Mouse (Mus musculus): Measurements from ENCODE around the gene Pet117.
"Not testable (repeated sequence)": the region's sequence is repeated elsewhere in the genome, so short reads cannot be mapped to it uniquely, and the experiment has no call there.

The Pet117 gene

DNA sequence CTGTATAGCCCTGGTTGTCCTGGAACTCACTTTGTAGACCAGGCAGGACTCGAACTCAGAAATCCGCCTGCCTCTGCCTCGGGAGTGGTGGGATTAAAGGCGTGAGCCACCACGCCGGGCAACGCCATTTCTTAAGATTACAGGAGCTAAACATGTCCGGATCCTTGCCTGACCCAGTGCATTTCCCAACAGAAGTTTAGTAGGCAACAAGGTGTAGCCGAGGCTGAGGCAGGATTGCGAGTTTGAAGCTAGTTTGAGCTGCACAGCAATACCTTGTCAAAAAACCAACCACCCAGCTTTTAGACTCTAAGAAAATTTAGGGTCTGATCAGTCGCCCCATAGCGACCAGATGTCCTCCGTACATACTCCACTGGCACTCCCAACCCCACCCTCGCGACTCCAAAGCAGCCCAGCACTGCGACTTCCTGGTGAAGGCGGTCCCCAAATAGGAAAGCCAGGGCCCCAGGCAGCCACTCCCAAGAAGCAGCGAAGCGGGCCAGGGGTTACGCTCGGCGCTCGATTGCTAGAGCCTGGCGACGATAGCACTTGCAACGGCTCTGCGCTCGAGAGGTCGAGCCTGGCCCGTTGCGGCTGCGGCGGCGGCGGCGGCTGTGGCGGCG lies at the start of gene Pet117, which contains the start of gene Kat14:
Pet117 (plus strand) TSS at position 597 of the 620 bp plus-strand sequence.
Kat14 (plus strand) TSS at position 584 of the 620 bp plus-strand sequence.
- DNase-seq (ENCODE audit: low spot score) = peak; percentile 98

- no peak for DNase-seq (ENCODE audit: low spot score)
Observed at GRCm38 (mm10) chr2:144324218-144324617, 44.6 kb upstream of the Pet117 start.

DNA sequence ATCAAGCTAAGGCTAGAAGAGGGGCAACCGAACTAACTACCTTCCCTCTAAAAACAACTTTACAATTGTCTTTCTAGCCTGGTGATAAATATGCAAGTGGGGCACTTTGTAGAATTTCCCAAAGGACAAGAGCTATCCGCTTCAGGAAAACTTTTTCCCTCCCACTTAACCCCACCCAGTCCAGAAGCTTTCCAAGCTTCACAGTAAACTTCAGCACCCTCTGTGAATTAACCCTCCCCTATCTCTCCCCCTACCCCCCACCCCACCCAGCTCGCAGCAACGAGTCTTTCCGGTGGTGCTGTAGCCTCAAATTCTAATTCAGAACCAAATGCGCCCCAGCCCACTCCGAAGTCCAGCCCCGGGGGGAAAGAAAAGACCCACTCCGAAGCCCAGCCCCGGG lies 39.3 kb upstream of the Pet117 start:
- no peak for DNase-seq (ENCODE audit: low spot score)

GRCm38 (mm10) chr2:144329937-144330336 lies 38.9 kb upstream of the Pet117 start:
- peak; percentile 13 for DNase-seq (ENCODE audit: low spot score)

DNA sequence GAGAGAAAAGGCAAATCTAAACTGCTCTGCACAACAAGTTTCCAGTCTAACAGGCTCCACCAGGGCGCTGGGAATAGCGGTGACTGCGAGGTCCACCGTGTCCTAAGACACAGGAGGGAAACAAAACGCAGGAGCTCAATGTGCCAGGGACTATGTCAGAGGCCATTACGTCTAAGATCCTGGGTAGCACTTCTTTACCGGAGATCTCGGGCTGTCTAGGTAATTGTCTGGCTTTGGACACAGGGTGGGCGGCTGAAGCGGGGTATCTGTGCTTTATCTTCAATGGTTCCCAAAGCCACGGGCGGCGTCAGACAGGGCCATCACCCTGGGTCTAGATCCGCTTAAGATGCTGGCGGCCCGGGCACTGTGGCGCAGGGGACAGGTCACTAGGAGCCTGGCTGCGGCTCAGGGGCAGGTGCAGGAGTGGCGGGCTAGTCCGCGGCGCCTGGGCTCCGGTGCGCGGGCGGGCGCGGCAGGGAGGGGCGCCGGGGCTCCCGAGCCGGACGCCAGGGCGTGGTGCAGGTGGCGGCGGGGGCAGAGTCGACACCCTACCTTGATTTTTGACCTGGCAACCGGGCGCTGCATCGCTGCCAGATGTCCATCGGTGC lies 38.3 kb upstream of the Pet117 start:
- peak; percentile 36 for DNase-seq (ENCODE audit: low spot score)

DNA sequence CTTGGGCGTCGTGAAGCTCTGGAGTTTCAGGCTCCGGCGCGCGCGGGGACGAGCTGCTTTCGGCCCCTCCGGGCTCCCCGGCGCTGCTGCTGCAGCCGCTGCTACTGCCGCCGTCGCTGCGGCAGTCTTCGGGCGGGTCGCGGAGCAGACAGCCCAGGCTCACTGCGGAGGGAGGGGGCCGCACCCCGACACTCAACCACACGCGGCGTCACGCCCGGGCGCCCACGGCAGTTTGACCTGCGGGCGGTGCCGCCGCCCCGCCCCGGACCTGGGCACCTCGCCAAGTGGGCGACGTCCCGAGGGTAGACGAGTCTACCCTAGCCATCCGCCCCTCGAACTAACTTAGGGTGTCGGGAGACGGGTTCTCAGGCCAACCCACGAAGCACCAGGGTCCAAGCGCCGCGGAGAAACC lies 37.8 kb upstream of the Pet117 start:
- DNase-seq (ENCODE audit: low spot score) = peak; percentile 37

- DNase-seq (ENCODE audit: low spot score) = peak; percentile 55
Observed at GRCm38 (mm10) chr2:144331401-144332302, 37.1 kb upstream of the Pet117 start, which contains the start of gene Ovol2. TSS of gene Ovol2 (minus strand) at chr2:144332146.

- DNase-seq (ENCODE audit: low spot score) = peak; percentile 10
Observed at GRCm38 (mm10) chr2:144332486-144332885, 36.3 kb upstream of the Pet117 start.

DNA sequence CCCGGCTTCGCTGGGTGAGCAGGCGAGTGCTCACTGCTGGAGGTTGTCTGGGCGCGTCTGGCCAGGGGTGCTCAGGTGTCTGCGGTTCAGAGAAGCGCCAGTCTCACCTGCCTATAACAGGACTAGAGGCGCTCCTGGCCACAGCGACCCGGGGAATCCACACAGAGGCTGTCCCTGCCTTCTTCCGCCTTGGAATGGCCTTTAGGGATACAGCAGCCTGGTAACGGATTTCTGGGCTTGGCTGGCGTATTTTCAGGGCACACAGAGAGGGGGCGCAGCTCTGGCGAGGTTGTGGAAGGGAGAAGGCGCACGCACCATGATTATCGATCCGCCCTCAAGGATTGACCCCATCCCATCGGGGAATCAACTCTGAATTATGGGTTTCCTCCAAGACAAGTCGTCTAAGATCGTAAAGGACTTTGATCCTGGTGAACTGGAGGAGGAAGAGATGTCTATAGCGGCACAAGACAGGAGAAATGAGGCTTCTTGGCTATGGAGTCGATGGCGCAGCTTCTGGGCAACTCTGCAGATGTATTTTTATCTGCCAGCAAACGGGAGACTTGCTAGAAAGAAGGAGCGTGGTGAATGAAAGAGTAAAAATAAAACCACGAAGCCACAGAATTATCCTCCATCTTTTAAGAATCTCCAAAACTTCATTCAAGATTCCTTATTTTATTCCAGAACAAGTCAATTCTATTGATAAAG lies 35.5 kb upstream of the Pet117 start:
- DNase-seq (ENCODE audit: low spot score) = peak; percentile 52

- no peak for DNase-seq (ENCODE audit: low spot score)
Observed at GRCm38 (mm10) chr2:144337230-144337629, 31.6 kb upstream of the Pet117 start.

DNA sequence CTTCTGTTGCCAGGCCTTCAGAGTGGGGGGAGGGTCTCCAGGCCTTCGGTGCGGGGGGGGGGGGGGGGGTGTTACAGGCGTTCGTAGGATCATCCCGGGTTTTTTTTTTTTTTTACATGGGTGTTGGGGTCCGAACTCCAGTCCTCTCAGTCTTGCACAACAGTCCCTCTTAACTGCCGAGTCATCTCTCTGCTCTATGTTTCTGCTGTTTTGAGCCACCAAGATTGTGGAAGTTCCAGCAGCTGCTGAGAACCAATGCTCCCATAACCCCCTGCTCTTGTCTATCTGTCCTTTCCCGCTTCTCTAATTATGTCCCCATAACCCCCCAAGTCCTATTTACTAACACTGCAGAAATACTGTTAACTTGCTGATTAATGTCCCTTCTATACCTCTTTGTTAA lies 31.1 kb upstream of the Pet117 start:
- DNase-seq (ENCODE audit: low spot score) = no peak

DNA sequence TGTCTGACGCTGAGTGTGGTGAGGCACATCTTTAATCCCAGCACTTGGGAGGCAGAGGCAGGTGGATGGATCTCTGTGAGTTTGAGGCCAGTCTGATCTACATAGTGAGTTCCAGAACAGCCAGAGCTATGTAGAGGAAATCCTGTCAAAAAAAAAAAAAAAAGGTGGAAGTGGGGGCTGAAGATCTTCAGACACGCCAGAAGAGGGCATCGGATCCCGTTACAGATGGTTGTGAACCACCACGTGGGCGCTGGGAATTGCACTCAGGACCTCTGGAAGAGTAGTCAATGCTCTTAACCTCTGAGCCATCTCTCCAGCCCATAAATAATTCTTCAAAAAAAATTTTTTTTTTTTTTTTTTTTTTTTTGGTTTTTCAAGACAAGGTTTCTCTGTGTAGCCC lies 30.6 kb upstream of the Pet117 start:
- not testable (repeated sequence) for DNase-seq (ENCODE audit: low spot score)

DNA sequence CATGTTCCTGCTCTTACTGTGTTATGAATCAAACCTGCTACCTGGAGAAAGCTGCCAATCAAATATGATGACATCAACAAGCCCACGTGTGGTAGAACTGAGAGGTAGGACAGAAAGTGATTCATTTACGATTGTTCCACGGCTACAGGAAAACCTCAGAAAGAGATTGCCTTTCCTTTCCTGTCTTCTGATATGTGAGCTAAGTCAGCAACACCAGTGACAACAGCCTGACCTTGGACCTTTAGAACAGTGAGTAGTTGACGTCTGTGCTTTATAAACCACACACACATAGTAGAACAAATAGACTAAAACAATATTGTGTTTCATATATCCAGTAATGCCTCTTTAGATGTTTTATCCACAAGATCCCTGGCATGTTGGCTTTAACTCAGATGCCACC lies 25.6 kb upstream of the Pet117 start:
- DNase-seq (ENCODE audit: low spot score) = no peak

DNA sequence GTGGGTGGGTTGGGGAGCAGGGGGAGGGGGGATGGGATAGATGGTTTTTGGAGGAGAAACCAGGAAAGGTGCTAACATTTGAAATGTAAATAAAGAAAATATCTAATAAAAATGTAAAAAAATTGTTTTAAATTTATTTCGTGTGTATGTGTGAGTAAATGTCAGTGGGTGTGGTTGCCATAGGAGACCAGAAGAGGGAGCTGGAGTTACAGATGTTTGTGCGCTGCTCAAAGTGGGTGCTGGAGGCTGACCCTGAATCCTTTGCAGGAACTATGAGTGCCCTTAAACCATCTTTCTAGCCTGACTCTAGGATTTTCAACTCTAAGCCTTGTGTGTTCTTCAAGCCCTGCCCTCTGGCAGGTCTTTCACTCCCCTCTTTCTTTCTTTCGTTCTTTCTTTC lies 20.3 kb upstream of the Pet117 start:
- DNase-seq (ENCODE audit: low spot score) = no peak

- no peak for DNase-seq (ENCODE audit: low spot score)
Observed at GRCm38 (mm10) chr2:144352843-144353242, 16.0 kb upstream of the Pet117 start.

GRCm38 (mm10) chr2:144369020-144369421 lies 225 bp downstream of the Pet117 start:
- DNase-seq (ENCODE audit: low spot score) = peak; percentile 80

DNA sequence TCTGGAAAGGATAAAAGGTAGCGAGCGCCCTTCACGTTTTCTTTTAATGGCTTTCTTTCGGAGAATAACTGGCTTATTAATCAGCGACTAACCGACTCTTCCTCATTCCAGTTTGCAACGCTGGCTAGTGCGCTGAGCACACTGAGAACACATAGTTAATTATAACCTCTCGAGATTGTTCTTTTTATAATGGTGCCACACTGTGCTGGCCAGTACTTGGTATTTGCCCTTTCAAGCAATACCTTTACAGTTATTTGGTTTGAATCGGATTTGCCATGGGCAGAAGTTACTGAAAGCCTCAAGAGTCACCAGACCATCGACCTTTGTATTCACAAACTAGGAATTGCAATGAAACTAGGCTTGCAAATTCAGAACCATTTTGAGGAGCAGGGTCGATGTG lies 715 bp downstream of the Pet117 start:
- DNase-seq (ENCODE audit: low spot score) = peak; percentile 36

DNA sequence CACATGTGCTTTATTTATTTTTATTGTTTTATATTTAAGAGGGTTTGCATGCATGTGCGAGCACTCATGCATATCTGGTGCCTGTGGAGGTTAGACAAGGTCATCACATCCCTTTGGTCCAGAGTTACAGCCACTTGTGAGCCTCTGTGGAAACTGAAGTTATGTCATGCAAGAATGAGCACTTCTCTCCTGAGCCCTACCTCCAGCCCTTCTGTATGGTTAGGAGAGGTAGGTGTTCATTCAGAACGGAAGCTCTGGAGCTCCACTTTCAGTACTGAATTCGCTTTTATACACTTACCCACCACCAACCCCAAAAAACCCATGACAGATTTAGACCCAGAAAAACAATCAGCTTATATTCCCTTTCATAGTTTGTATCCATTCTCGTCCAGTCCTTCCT lies 2.8 kb downstream of the Pet117 start:
- no peak for DNase-seq (ENCODE audit: low spot score)

GRCm38 (mm10) chr2:144373063-144373462 lies 4.3 kb downstream of the Pet117 start:
- no peak for DNase-seq (ENCODE audit: low spot score)

DNA sequence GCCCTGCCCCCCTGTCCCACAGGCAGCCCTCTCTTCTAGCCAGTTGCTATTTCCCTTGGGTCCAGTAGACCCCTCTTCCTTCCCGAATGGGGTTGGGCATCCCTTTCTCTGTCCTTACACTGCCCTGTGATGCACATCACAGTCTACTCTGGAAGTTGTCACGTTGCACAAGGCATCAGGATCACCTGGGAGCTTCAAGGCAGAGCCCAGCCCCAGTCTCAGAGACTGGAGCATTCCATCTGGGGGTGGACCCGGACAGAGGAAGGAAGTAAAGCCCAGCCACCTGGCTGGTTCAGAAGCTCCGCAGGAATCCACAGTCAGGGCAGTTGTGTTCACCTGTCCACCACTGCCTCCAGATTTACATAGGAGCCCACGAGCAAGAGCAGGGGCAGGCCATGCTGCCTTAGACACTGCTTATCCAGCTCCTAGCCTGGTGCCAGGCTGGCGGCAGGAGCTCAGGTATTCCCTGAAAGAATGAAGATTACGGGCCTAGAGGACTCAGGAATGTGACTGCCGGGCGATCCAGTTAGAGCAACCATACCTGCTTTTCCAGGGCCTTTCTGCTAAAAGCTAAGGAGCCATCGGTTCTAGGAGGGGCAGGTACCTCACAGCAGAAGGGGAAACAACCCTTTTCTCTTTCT lies 6.4 kb downstream of the Pet117 start:
- DNase-seq (ENCODE audit: low spot score) = no peak

DNA sequence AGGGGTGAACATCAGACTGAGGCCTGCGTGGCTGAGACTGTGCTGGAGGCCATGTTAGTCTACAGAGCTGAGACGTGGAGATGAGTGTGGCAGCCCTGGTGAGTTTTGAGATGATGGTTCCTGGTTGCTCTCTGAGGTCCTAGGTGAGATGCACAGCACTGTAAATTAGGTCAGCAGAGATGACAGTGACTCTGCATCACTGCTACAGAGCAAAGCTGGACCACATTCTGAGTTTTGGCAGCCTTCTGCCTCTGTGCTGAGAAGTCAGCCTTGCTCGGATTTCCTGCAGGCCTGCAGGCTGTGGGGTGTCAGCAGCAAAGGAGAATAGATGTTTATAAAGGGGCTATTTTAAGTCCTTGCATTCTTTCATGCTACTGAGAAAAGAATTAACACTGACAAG lies 12.5 kb downstream of the Pet117 start:
- no peak for DNase-seq (ENCODE audit: low spot score)

- DNase-seq (ENCODE audit: low spot score) = no peak
Observed at GRCm38 (mm10) chr2:144381741-144382140, 12.9 kb downstream of the Pet117 start.
